Mouse (Mus musculus) brain, embryonic 14.5 days (tissue): Measurements from ENCODE around the gene Allc. TPM values are rescaled to one million over a fixed set of nuclear protein-coding genes. Genes with fewer than 3 reads are reported as not detected.

Experiments used
- DNase-seq: peaks from one replicate; pipeline ENCODE4 v3.0.0-alpha.2; 2011; ENCODE audit warnings: low read depth
- CTCF ChIP-seq: fragments of 200-500 bp; IDR thresholded peaks from 2 replicates; pipeline ENCODE4 v1.5.1; 2012; ENCODE audit warnings: inconsistent platforms, mild to moderate bottlenecking, moderate library complexity, borderline replicate concordance; ENCODE audit not compliant: insufficient read depth, insufficient read length; ENCODE audit errors: extremely low read depth
- POLR2A ChIP-seq: fragments of 200-500 bp; IDR thresholded peaks from 2 replicates; pipeline ENCODE4 v1.6.1; 2012; ENCODE audit warnings: mild to moderate bottlenecking, inconsistent platforms, borderline replicate concordance; ENCODE audit not compliant: poor library complexity, insufficient read depth, insufficient read length, severe bottlenecking; ENCODE audit errors: extremely low read depth
- polyA plus RNA-seq: library from polyadenylated mRNA; depleted of rRNA; stranded (reverse); fragments of >200 nt; gene quantifications from 2 replicates; pipeline ENCODE4 v1.2.3, GENCODE M21; 2012; rRNA removed

Gene Allc
- polyA plus RNA-seq = 0.10 TPM in 1 of 2 replicates, not detected in the other

GRCm38 (mm10) chr12:28582423-28582822 lies at the start of gene Allc:
TSS of gene Allc (minus strand) at chr12:28582523.
- no peak for TF ChIP-seq POLR2A
- TF ChIP-seq CTCF = no peak
- DNase-seq = no peak

- no peak for DNase-seq
- TF ChIP-seq CTCF = no peak
- TF ChIP-seq POLR2A = no peak
These were observed 46.1 kb upstream of the Allc start for GRCm38 (mm10) chr12:28628436-28628835.

- TF ChIP-seq CTCF (no peak), POLR2A (no peak)
- no peak for DNase-seq
These were observed 44.8 kb upstream of the Allc start for GRCm38 (mm10) chr12:28627092-28627491.

- DNase-seq = no peak
- TF ChIP-seq POLR2A (no peak), CTCF (no peak)
These were observed 43.1 kb upstream of the Allc start for GRCm38 (mm10) chr12:28625407-28625806.

GRCm38 (mm10) chr12:28624251-28624650 lies 41.9 kb upstream of the Allc start:
- DNase-seq = no peak
- TF ChIP-seq POLR2A (no peak), CTCF (no peak)

- DNase-seq = no peak
- TF ChIP-seq POLR2A (no peak), CTCF (no peak)
These were observed 40.9 kb upstream of the Allc start, which contains the start of gene Colec11 for GRCm38 (mm10) chr12:28623195-28623594. TSS of gene Colec11 (minus strand) at chr12:28623377.

- TF ChIP-seq CTCF (no peak), POLR2A (no peak)
- DNase-seq = no peak
These were observed 40.3 kb upstream of the Allc start for GRCm38 (mm10) chr12:28622641-28623040.

GRCm38 (mm10) chr12:28622167-28622532 lies 39.8 kb upstream of the Allc start:
- DNase-seq = no peak
- TF ChIP-seq CTCF (no peak), POLR2A (no peak)

- TF ChIP-seq CTCF = peak; percentile 7; the same call in 1 of the 2 replicates
- no peak for TF ChIP-seq POLR2A
- DNase-seq = no peak
These were observed 39.3 kb upstream of the Allc start for GRCm38 (mm10) chr12:28621451-28622166.

- TF ChIP-seq CTCF (no peak), POLR2A (no peak)
- DNase-seq = no peak
These were observed 35.0 kb upstream of the Allc start for GRCm38 (mm10) chr12:28617297-28617696.

- no peak for TF ChIP-seq CTCF
- TF ChIP-seq POLR2A = no peak
- DNase-seq = no peak
These were observed 32.1 kb upstream of the Allc start for GRCm38 (mm10) chr12:28614401-28614800.

- DNase-seq = no peak
- TF ChIP-seq POLR2A = no peak
- TF ChIP-seq CTCF = no peak
These were observed 30.1 kb upstream of the Allc start for GRCm38 (mm10) chr12:28612391-28612790.

- DNase-seq = peak; percentile 85
- TF ChIP-seq CTCF (no peak), POLR2A (no peak)
These were observed 25.4 kb upstream of the Allc start for GRCm38 (mm10) chr12:28607546-28608305.
